Mouse (Mus musculus): ENCODE results near the gene Heca. TPM values are rescaled to one million over a fixed set of nuclear protein-coding genes. Genes with fewer than 3 reads are reported as not detected.

Gene Heca
- total RNA-seq, 2 experiments from 2014 or later = 27.8 to 29.0 TPM

Other genes starting within 250 kb of the Heca start
- 10 to 100 TPM; 30.4 to 36.4 TPM for gene Cited2, start 224.8 kb downstream of the Heca start, total RNA-seq (2021)
- gene Txlnb, start 151.8 kb downstream of the Heca start, total RNA-seq (2021) = under 1 TPM; 0.18 to 0.21 TPM
- gene Abracl, start 75.2 kb upstream of the Heca start, total RNA-seq (2021) = 10 to 100 TPM; 17.4 to 21.3 TPM
- gene Reps1, start 107.8 kb upstream of the Heca start, total RNA-seq (2021) = 10 to 100 TPM; 53.7 to 54.9 TPM